Mouse (Mus musculus) heart, embryonic 10.5 days (tissue): Measurements from ENCODE around the gene Zfp777. TPM values are rescaled to one million over a fixed set of nuclear protein-coding genes. Genes with fewer than 3 reads are reported as not detected.

Source experiments
- DNase-seq: peaks from one replicate; pipeline ENCODE4 v3.0.0-alpha.2; 2017; ENCODE audit warnings: low spot score
- H3K27ac ChIP-seq: fragments of 300-500 bp; sonication (generic); 2 replicates; pipeline ENCODE4 v1.5.1; 2016; ENCODE audit warnings: mild to moderate bottlenecking
- H3K27me3 ChIP-seq: fragments of 300-500 bp; sonication (generic); 2 replicates; pipeline ENCODE4 v1.6.1; 2016; ENCODE audit warnings: mild to moderate bottlenecking; ENCODE audit not compliant: poor library complexity, insufficient read depth, severe bottlenecking
- H3K36me3 ChIP-seq: fragments of 300-500 bp; sonication (generic); 2 replicates; pipeline ENCODE4 v1.6.1; 2016; ENCODE audit warnings: mild to moderate bottlenecking, moderate library complexity
- H3K4me1 ChIP-seq: fragments of 300-500 bp; sonication (generic); 2 replicates; pipeline ENCODE4 v1.6.1; 2016; ENCODE audit warnings: mild to moderate bottlenecking
- H3K4me3 ChIP-seq: fragments of 300-500 bp; sonication (generic); 2 replicates; pipeline ENCODE4 v1.5.1; 2016; ENCODE audit warnings: mild to moderate bottlenecking, moderate library complexity
- H3K9me3 ChIP-seq: fragments of 300-500 bp; sonication (generic); 2 replicates; pipeline ENCODE4 v1.6.1; 2016; ENCODE audit warnings: mild to moderate bottlenecking, moderate library complexity
- WGBS: fragments of 180-500 bp; shearing (Covaris S2); methylation state at CpG from one replicate; pipeline ENCODE4 v1.1.7; 2016; 5-methylcytosine and 5-hydroxymethylcytosine counted together
- microRNA-seq: library from miRNA; unstranded; fragments of <30 nt; microRNA quantifications from one replicate; pipeline ENCODE4, GENCODE M21; 2017
- polyA plus RNA-seq: library from polyadenylated mRNA; unstranded; fragments of >200 nt; fragmentation: Nextera tagmentation; extraction: Ambion mirVana; gene quantifications from 2 replicates; pipeline ENCODE4 v1.2.1, GENCODE M21; 2016

Zfp777 gene
- polyA plus RNA-seq, 1 experiment from 2014 or later: 8.0 TPM

- H3K4me3 ChIP-seq: no peak overlapping the region
- peaks cover 53% of the 10 kb centered on the region for H3K36me3 ChIP-seq
- H3K9me3 ChIP-seq: peaks cover 30% of the 10 kb centered on the region
- H3K27ac ChIP-seq: no peak overlapping the region
- 69% methylated on average over 1 of the region's 1 CpGs for WGBS
- H3K4me1 ChIP-seq: no peaks in the 10 kb centered on the region
- no peak for DNase-seq
- H3K27me3 ChIP-seq: peaks cover 96% of the 10 kb centered on the region
Observed at GRCm38 (mm10) chr6:48021678-48022077, 27.0 kb downstream of the Zfp777 start.

- Histone ChIP-seq H3K27me3 (peaks cover 99% of the 10 kb centered on the region), H3K4me1 (0 out of 2 replicates have a peak, but pooled peaks cover 5% of the 10 kb centered on the region)
Observed at GRCm38 (mm10) chr6:48020006-48020405, 28.7 kb downstream of the Zfp777 start.

GRCm38 (mm10) chr6:48016841-48017240, 31.9 kb downstream of the Zfp777 start:
- H3K4me3 ChIP-seq: no peak overlapping the region
- no peak overlapping the region for H3K27ac ChIP-seq
- 90% methylated on average over 9 of the region's 9 CpGs for WGBS
- 0 out of 2 replicates have a peak, but pooled peaks cover 5% of the 10 kb centered on the region for H3K4me1 ChIP-seq
- peaks cover 100% of the 10 kb centered on the region for H3K27me3 ChIP-seq
- H3K36me3 ChIP-seq: peaks cover 7% of the 10 kb centered on the region; the same call in 1 of the 2 replicates
- no peaks in the 10 kb centered on the region for H3K9me3 ChIP-seq
- no peak for DNase-seq

More at GRCm38 (mm10) chr6:48020006-48020405, 28.7 kb downstream of the Zfp777 start:
- DNase-seq: no peak
- Histone ChIP-seq H3K9me3 (peaks cover 15% of the 10 kb centered on the region), H3K36me3 (peaks cover 36% of the 10 kb centered on the region), H3K27ac (no peak overlapping the region), H3K4me3 (no peak overlapping the region)
- 80% methylated on average over 2 of the region's 2 CpGs for WGBS

- Histone ChIP-seq H3K4me1 (peaks cover 8% of the 10 kb centered on the region; the same call in 1 of the 2 replicates), H3K9me3 (no peaks in the 10 kb centered on the region), H3K27ac (peak overlapping the region; percentile 56; the same call in 1 of the 2 replicates), H3K4me3 (peak overlapping the region; percentile 52), H3K36me3 (0 out of 2 replicates have a peak, but pooled peaks cover 4% of the 10 kb centered on the region), H3K27me3 (peaks cover 100% of the 10 kb centered on the region)
- peak; percentile 83 for DNase-seq
- under 1% methylated on average over 24 of the region's 24 CpGs for WGBS
Observed at GRCm38 (mm10) chr6:48016090-48016521, 32.6 kb downstream of the Zfp777 start.

GRCm38 (mm10) chr6:48010727-48011126, 38.0 kb downstream of the Zfp777 start:
- 22% methylated on average over 8 of the region's 8 CpGs for WGBS
- no peak overlapping the region for H3K27ac ChIP-seq
- H3K36me3 ChIP-seq: no peaks in the 10 kb centered on the region
- H3K9me3 ChIP-seq: no peaks in the 10 kb centered on the region
- DNase-seq: peak; percentile 87
- peaks cover 7% of the 10 kb centered on the region; the same call in 1 of the 2 replicates for H3K4me1 ChIP-seq
- peaks cover 82% of the 10 kb centered on the region for H3K27me3 ChIP-seq
- no peak overlapping the region for H3K4me3 ChIP-seq

GRCm38 (mm10) chr6:47995661-47996060, 53.0 kb downstream of the Zfp777 start:
- WGBS: 86% methylated on average over 9 of the region's 9 CpGs
- DNase-seq: no peak

GRCm38 (mm10) chr6:47983936-47984335, 64.8 kb downstream of the Zfp777 start:
- Histone ChIP-seq H3K27ac (no peak overlapping the region), H3K9me3 (no peaks in the 10 kb centered on the region), H3K4me3 (no peak overlapping the region), H3K27me3 (peaks cover 65% of the 10 kb centered on the region), H3K36me3 (no peaks in the 10 kb centered on the region), H3K4me1 (no peaks in the 10 kb centered on the region)
- 25% methylated on average over 2 of the region's 2 CpGs for WGBS
- no peak for DNase-seq

More at GRCm38 (mm10) chr6:47995661-47996060, 53.0 kb downstream of the Zfp777 start:
- Histone ChIP-seq H3K9me3 (peaks cover 4% of the 10 kb centered on the region; the same call in 1 of the 2 replicates), H3K36me3 (no peaks in the 10 kb centered on the region), H3K27me3 (peaks cover 89% of the 10 kb centered on the region), H3K27ac (no peak overlapping the region), H3K4me1 (no peaks in the 10 kb centered on the region), H3K4me3 (no peak overlapping the region)

GRCm38 (mm10) chr6:47978897-47979368, 69.8 kb downstream of the Zfp777 start:
- Histone ChIP-seq H3K36me3 (no peaks in the 10 kb centered on the region), H3K9me3 (no peaks in the 10 kb centered on the region), H3K27ac (no peak overlapping the region), H3K4me3 (no peak overlapping the region), H3K27me3 (peaks cover 52% of the 10 kb centered on the region), H3K4me1 (no peaks in the 10 kb centered on the region)
- 14% methylated on average over 6 of the region's 6 CpGs for WGBS
- DNase-seq: peak; percentile 88

- no peaks in the 10 kb centered on the region for H3K9me3 ChIP-seq
- H3K27me3 ChIP-seq: peaks cover 46% of the 10 kb centered on the region
- 80% methylated on average over 1 of the region's 1 CpGs for WGBS
- no peaks in the 10 kb centered on the region for H3K36me3 ChIP-seq
- H3K4me3 ChIP-seq: no peak overlapping the region
- no peak for DNase-seq
- no peak overlapping the region for H3K27ac ChIP-seq
- no peaks in the 10 kb centered on the region for H3K4me1 ChIP-seq
Observed at GRCm38 (mm10) chr6:47974599-47974998, 74.1 kb downstream of the Zfp777 start.

Small RNA genes within 50 kb of the gene (microRNA-seq; reads per million reads assigned to microRNA genes)
- not detected for gene Gm24563

Other genes with a start within 250 kb of the Zfp777 start
- gene Pdia4, start 235.5 kb downstream of the Zfp777 start, polyA plus RNA-seq: 232 and 268 TPM in 2 replicates
- 1.2 and 3.5 TPM in 2 replicates for gene Zfp786, start 218.0 kb downstream of the Zfp777 start, polyA plus RNA-seq
- gene Zfp398, start 213.2 kb downstream of the Zfp777 start, polyA plus RNA-seq: 4.7 and 5.4 TPM in 2 replicates
- gene Zfp282, start 171.7 kb downstream of the Zfp777 start, polyA plus RNA-seq: 9.4 and 11.2 TPM in 2 replicates
- 9.4 and 11.8 TPM in 2 replicates for gene Zfp212, start 128.4 kb downstream of the Zfp777 start, polyA plus RNA-seq
- gene Zfp956, start 95.5 kb downstream of the Zfp777 start, polyA plus RNA-seq: 3.7 and 4.9 TPM in 2 replicates
- gene Zfp746, start 37.7 kb upstream of the Zfp777 start, polyA plus RNA-seq: 11.0 and 18.0 TPM in 2 replicates